Mouse (Mus musculus): ENCODE measurements at regions not wholly inside any gene's neighbourhood (a gene's known extent, or its start where the extent isn't known, plus 50 kb on each side); places are given as distances from the start of the nearest gene placed in this dataset.
"Not testable (repeated sequence)": the region's sequence is repeated elsewhere in the genome, so short reads cannot be mapped to it uniquely, and the experiment has no call there.

DNA sequence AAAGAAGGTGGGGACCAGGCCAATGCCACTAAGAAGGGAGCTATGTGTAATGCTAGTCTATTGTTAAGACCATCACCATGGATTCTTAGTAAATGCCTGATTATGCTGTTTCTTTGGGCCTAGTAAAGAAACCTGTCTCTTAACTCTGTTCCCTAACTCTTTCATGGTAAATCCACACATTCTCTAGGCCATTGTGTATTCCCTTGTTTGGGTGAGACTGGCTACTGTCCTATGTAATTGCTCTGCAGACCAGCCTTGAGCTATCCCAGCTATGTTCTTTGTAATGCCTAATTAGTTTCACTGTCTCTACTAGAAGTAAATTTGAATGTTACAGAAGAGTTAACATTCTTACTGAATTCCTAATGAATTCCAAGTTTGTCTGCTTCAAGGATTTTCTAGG, 186.9 kb upstream of the Gm10750 start:
- ATAC-seq (ENCODE audit: low FRiP score) (no peak), DNase-seq (ENCODE audit: low spot score) (no peak)
- Histone ChIP-seq H3K27me3 (ENCODE audit: insufficient read depth, low read length) (no peaks in the 10 kb centered on the region), H3K4me2 (ENCODE audit: low read depth, low read length, poor library complexity, severe bottlenecking) (no peak overlapping the region), H3K9ac (replicated peaks; ENCODE audit: low read length, poor library complexity, severe bottlenecking) (no peak overlapping the region), H3K27ac (ENCODE audit: low read depth, low read length) (no peak overlapping the region), H3K4me3 (ENCODE audit: low read depth, low read length) (no peak overlapping the region), H3K4me1 (ENCODE audit: insufficient read depth, low read length) (no peaks in the 10 kb centered on the region), H3K36me3 (ENCODE audit: insufficient read depth, low read length) (no peaks in the 10 kb centered on the region), H3K9me3 (ENCODE audit: low read length) (no peaks in the 10 kb centered on the region)
- TF ChIP-seq CTCF (IDR thresholded peaks at IDR 0.05): no peak

DNA sequence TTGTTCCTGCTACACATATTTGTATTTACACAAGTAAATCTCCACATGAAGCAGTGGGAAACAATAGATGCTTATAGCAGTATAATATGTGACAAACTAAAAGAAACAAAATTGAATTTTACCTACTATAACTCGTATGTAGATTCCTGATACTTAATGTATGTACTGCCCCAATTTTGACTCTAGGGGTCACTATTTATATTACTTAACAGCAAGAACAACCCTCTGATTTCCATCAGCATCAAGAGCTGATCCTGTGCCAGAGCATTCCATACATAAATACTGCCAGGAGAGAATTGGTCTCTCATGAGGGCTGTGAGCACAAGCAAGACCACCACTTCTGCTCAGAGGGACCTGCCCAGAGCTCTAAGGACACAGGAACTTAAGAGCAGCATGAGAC, 178.7 kb upstream of the Gm10750 start:
- H3K27ac ChIP-seq (ENCODE audit: low read depth, low read length): no peak overlapping the region
- no peaks in the 10 kb centered on the region for H3K9me3 ChIP-seq (ENCODE audit: low read length)
- ATAC-seq (ENCODE audit: low FRiP score) (no peak), DNase-seq (ENCODE audit: low spot score) (no peak)
- no peak overlapping the region for H3K4me2 ChIP-seq (ENCODE audit: low read depth, low read length, poor library complexity, severe bottlenecking)
- no peak for TF ChIP-seq CTCF (IDR thresholded peaks at IDR 0.05)
- no peaks in the 10 kb centered on the region for H3K36me3 ChIP-seq (ENCODE audit: insufficient read depth, low read length)
- H3K4me1 ChIP-seq (ENCODE audit: insufficient read depth, low read length): no peaks in the 10 kb centered on the region
- H3K4me3 ChIP-seq (ENCODE audit: low read depth, low read length): no peak overlapping the region
- H3K9ac ChIP-seq (replicated peaks; ENCODE audit: low read length, poor library complexity, severe bottlenecking): no peak overlapping the region
- H3K27me3 ChIP-seq (ENCODE audit: insufficient read depth, low read length): no peaks in the 10 kb centered on the region
- WGBS: 76% methylated on average over 1 of the region's 1 CpGs

DNA sequence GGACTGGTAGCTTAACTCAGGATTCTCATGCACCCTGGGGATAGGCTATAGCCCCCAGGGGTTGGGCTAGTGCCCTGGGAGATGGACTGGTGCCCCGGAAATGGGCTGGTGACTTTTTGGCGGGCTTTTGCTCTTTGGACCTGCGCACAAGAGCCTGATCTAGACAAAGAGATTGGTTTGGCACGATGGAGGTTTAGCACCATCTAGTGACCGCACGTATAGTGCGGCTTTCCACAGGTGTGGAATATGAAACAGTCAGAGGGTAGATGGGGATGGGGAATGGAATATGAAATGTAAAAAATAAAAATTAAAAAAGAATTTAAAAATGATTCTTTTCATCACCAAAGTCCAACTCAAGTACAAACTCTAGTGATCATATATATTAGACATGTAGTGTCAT, 141.4 kb upstream of the Gm10750 start:
- H3K4me1 ChIP-seq (ENCODE audit: insufficient read depth, low read length); H3K4me2 ChIP-seq (ENCODE audit: low read depth, low read length, poor library complexity, severe bottlenecking); H3K9ac ChIP-seq (replicated peaks; ENCODE audit: low read length, poor library complexity, severe bottlenecking); H3K27me3 ChIP-seq (ENCODE audit: insufficient read depth, low read length); H3K9me3 ChIP-seq (ENCODE audit: low read length); H3K27ac ChIP-seq (ENCODE audit: low read depth, low read length); H3K4me3 ChIP-seq (ENCODE audit: low read depth, low read length); ATAC-seq (ENCODE audit: low FRiP score); H3K36me3 ChIP-seq (ENCODE audit: insufficient read depth, low read length): not testable (repeated sequence)
- WGBS: 23% methylated on average over 7 of the region's 7 CpGs
- DNase-seq (ENCODE audit: low spot score): peak; percentile 60
- TF ChIP-seq CTCF (IDR thresholded peaks at IDR 0.05): peak; percentile 67

DNA sequence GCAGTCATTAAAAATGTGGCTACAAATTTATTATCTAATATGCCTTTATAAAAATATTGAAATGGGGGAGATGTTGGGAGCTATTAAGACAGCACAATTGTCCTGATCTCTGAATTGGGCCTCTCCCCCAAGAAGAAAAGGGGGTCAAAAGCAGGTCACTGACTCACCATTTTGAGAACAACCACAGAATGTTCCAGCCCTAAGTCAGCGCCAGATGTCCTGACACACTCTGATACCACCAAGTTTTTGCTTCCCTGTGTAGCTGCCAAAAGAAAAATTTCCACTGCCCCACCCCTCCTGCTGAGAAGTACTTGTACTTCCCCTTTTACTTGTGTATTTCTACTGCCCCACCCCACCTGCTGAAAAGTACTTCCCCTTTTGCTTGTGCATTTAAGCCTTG, 92.5 kb upstream of the Gm10750 start:
- H3K4me3 ChIP-seq (ENCODE audit: low read depth, low read length); H3K9me3 ChIP-seq (ENCODE audit: low read length); H3K36me3 ChIP-seq (ENCODE audit: insufficient read depth, low read length); DNase-seq (ENCODE audit: low spot score); H3K4me2 ChIP-seq (ENCODE audit: low read depth, low read length, poor library complexity, severe bottlenecking); H3K9ac ChIP-seq (replicated peaks; ENCODE audit: low read length, poor library complexity, severe bottlenecking); H3K4me1 ChIP-seq (ENCODE audit: insufficient read depth, low read length); ATAC-seq (ENCODE audit: low FRiP score); H3K27ac ChIP-seq (ENCODE audit: low read depth, low read length); H3K27me3 ChIP-seq (ENCODE audit: insufficient read depth, low read length): not testable (repeated sequence)
- 95% methylated on average over 1 of the region's 1 CpGs for WGBS

DNA sequence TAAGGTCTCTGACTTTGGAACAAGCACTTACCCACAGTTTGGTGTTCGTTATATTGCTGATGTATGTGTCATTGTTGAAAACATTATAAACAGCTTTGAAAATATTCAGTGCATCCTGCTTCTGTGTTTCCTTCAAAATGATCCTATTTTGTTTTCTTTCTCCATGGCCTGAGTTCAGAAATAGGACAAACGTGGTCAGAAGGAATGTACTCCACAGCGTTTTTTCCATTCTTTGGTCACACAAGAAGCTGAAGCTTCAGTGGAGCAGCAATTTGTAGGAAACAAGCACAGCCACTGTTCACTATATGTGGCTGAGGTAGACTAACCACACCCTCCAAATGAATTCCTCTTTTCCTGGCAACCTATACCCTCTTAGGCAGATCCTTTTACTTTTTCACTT, 75.1 kb upstream of the Gm10750 start:
- ATAC-seq (ENCODE audit: low FRiP score): no peak
- no peak for TF ChIP-seq CTCF (IDR thresholded peaks at IDR 0.05)
- Histone ChIP-seq H3K4me2 (ENCODE audit: low read depth, low read length, poor library complexity, severe bottlenecking) (no peak overlapping the region), H3K4me3 (ENCODE audit: low read depth, low read length) (no peak overlapping the region), H3K9ac (replicated peaks; ENCODE audit: low read length, poor library complexity, severe bottlenecking) (no peak overlapping the region), H3K4me1 (ENCODE audit: insufficient read depth, low read length) (no peaks in the 10 kb centered on the region), H3K27me3 (ENCODE audit: insufficient read depth, low read length) (no peaks in the 10 kb centered on the region), H3K36me3 (ENCODE audit: insufficient read depth, low read length) (no peaks in the 10 kb centered on the region), H3K27ac (ENCODE audit: low read depth, low read length) (no peak overlapping the region), H3K9me3 (ENCODE audit: low read length) (no peaks in the 10 kb centered on the region)
- no peak for DNase-seq (ENCODE audit: low spot score)
- 56% methylated on average over 3 of the region's 3 CpGs for WGBS
